In the genomic region with DNA sequence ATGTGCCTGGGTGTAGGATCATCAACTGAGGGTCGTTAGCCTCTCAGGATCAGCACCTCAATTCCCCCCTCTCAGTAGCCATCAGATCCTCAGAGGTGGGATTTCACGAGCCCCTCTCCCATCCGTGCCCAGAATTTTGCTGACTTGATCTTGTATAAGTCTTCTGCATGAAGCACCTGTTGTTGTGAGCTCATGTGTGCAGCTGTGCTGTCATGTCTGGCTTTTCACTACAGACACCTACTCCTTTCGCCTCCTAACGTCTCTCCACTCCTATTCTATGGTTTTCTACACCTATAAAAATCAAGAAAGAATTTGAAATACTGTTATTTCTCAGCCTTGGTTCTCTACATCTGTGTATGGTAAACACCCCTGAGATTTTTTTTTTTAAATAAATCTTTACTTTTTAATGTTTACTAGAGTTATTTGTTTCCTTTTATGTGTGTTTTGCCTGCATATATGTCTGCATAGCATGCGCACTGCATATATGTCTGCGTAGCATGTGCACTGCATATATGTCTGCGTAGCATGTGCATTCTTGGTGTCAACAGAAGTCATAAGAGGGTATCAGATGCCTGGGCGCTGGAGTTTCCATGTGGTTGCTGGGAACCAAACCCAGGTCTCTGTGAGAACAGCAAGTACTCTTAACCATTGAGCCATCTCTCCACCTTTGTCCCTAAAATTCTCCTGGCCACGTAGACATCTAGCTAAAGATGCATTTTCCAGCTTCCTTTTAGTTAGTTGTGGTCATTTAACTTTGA, we compare ENCODE assay signal across 15 mouse cellular contexts.
"Had no signal": no experiment of that assay in that cellular context is flagged by ENCODE, and none has a peak within 500 bp of the region (broad histone marks: within the 10 kb centered on the region; RNA-seq: fewer than 3 reads in every experiment).

No protein-coding gene starts in this region.

- H3K4me3 ChIP-seq: midbrain, embryonic 10.5 days; midbrain, embryonic 13.5 days; midbrain, embryonic 15.5 days; neural tube, embryonic 12.5 days; stomach, embryonic 15.5 days had no signal

- H3K4me2 ChIP-seq: lung, embryonic 14.5 days; midbrain, embryonic 13.5 days; midbrain, embryonic 15.5 days; neural tube, embryonic 12.5 days; stomach, embryonic 15.5 days had no signal

- H3K36me3 ChIP-seq: midbrain, embryonic 10.5 days; midbrain, embryonic 13.5 days; midbrain, embryonic 15.5 days; neural tube, embryonic 12.5 days; stomach, embryonic 15.5 days had no signal

- DNase-seq: lung, adult 18-20 months; lung, embryonic 14.5 days; lung, postnatal 10 days; lung, postnatal 4 days; right cerebral cortex, postnatal 14 days; thymus, adult 2 months; thymus, postnatal 14 days; thymus, postnatal 36 days had no signal

- H3K4me1 ChIP-seq: midbrain, embryonic 10.5 days; midbrain, embryonic 13.5 days; midbrain, embryonic 15.5 days; neural tube, embryonic 12.5 days; stomach, embryonic 15.5 days had no signal

- H3K27me3 ChIP-seq: midbrain, embryonic 13.5 days; midbrain, embryonic 15.5 days; neural tube, embryonic 12.5 days; stomach, embryonic 15.5 days had no signal

- H3K9ac ChIP-seq: liver, embryonic 14.5 days; lung, embryonic 14.5 days; midbrain, embryonic 13.5 days; midbrain, embryonic 15.5 days; neural tube, embryonic 12.5 days; stomach, embryonic 15.5 days had no signal

- H3K27ac ChIP-seq: liver, embryonic 14.5 days; midbrain, embryonic 10.5 days; midbrain, embryonic 13.5 days; midbrain, embryonic 15.5 days; neural tube, embryonic 12.5 days; stomach, embryonic 15.5 days; stomach, postnatal 0 days had no signal

- ATAC-seq: midbrain, embryonic 13.5 days; midbrain, embryonic 15.5 days had no signal

- H3K9me3 ChIP-seq: midbrain, embryonic 13.5 days; midbrain, embryonic 15.5 days; stomach, embryonic 15.5 days had no signal
